Mouse (Mus musculus) lung, embryonic 14.5 days (tissue): Measurements from ENCODE around the gene Tbx4. TPM values are rescaled to one million over a fixed set of nuclear protein-coding genes. Genes with fewer than 3 reads are reported as not detected.

ENCODE experiments used
- ATAC-seq: fragments of 200-750 bp; cut with Nextera tagmentation; 2 replicates; pipeline ENCODE4 v1.8.0; 2017; ENCODE audit warnings: mild to moderate bottlenecking, moderate TSS enrichment, moderate library complexity; ENCODE audit not compliant: insufficient read depth
- DNase-seq: peaks from one replicate; pipeline ENCODE4 v3.0.0-alpha.2; 2015
- H3K27ac ChIP-seq: fragments of 300-500 bp; sonication (generic); 2 replicates; pipeline ENCODE4 v1.5.1; 2014; ENCODE audit warnings: low read depth, mild to moderate bottlenecking, moderate library complexity
- H3K27me3 ChIP-seq: fragments of 300-500 bp; sonication (generic); 2 replicates; pipeline ENCODE4 v1.6.1; 2014; ENCODE audit warnings: low read length, control low read depth; ENCODE audit not compliant: insufficient read depth
- H3K36me3 ChIP-seq: fragments of 300-500 bp; sonication (generic); 2 replicates; pipeline ENCODE4 v1.6.1; 2014; ENCODE audit warnings: control low read depth; ENCODE audit not compliant: insufficient read depth
- H3K4me1 ChIP-seq: fragments of 300-500 bp; sonication (generic); 2 replicates; pipeline ENCODE4 v1.6.1; 2014; ENCODE audit warnings: antibody characterized with exemption, control low read depth; ENCODE audit not compliant: insufficient read depth
- H3K4me2 ChIP-seq: fragments of 300-500 bp; sonication (generic); 2 replicates; pipeline ENCODE4 v1.6.1; 2014; ENCODE audit warnings: mild to moderate bottlenecking
- H3K4me3 ChIP-seq: fragments of 300-500 bp; sonication (generic); 2 replicates; pipeline ENCODE4 v1.5.1; 2014; ENCODE audit warnings: low read depth, low read length
- H3K9ac ChIP-seq: fragments of 300-500 bp; sonication (generic); 2 replicates; pipeline ENCODE4 v1.6.1; 2014
- H3K9me3 ChIP-seq: fragments of 300-500 bp; sonication (generic); 2 replicates; pipeline ENCODE4 v1.6.1; 2016; ENCODE audit warnings: low read depth, low read length, control low read depth
- CTCF ChIP-seq: IDR thresholded peaks from 2 replicates; pipeline ENCODE4 v1.5.1; 2016; ENCODE audit warnings: antibody characterized with exemption, low read depth
- WGBS: fragments of 180-500 bp; shearing (Covaris S2); extraction: QIAGEN DNeasy Blood & Tissue Kit; methylation state at CpG from one replicate; pipeline ENCODE4 v1.1.7; 2014; 5-methylcytosine and 5-hydroxymethylcytosine counted together
- polyA plus RNA-seq: library from polyadenylated mRNA; unstranded; fragments of >200 nt; fragmentation: Nextera tagmentation; extraction: Ambion mirVana; gene quantifications from 2 replicates; pipeline ENCODE4 v1.2.1, GENCODE M21; 2014

The Tbx4 gene
- polyA plus RNA-seq, 1 experiment from 2014 or later: 73.4 TPM

- Histone ChIP-seq H3K4me2 (no peak overlapping the region), H3K27me3 (no peaks in the 10 kb centered on the region), H3K9ac (no peak overlapping the region), H3K4me3 (no peak overlapping the region), H3K36me3 (no peaks in the 10 kb centered on the region), H3K27ac (no peak overlapping the region), H3K4me1 (no peaks in the 10 kb centered on the region), H3K9me3 (no peaks in the 10 kb centered on the region)
- 74% methylated on average over 4 of the region's 4 CpGs for WGBS
- no peak for TF ChIP-seq CTCF
- ATAC-seq (no peak), DNase-seq (no peak)
Measured at GRCm38 (mm10) chr11:85952538-85952937, 66.3 kb downstream of the Tbx4 start.

- no peak for TF ChIP-seq CTCF
- Histone ChIP-seq H3K27me3 (no peaks in the 10 kb centered on the region), H3K4me1 (no peaks in the 10 kb centered on the region), H3K9me3 (no peaks in the 10 kb centered on the region), H3K9ac (no peak overlapping the region), H3K27ac (no peak overlapping the region), H3K36me3 (no peaks in the 10 kb centered on the region), H3K4me2 (peak overlapping the region; percentile 13; the same call in 1 of the 2 replicates), H3K4me3 (no peak overlapping the region)
- peak; percentile 58 for DNase-seq
- ATAC-seq: no peak
- 17% methylated on average over 12 of the region's 12 CpGs for WGBS
Measured at GRCm38 (mm10) chr11:85955611-85956010, 69.4 kb downstream of the Tbx4 start.

- no peak overlapping the region for H3K4me2 ChIP-seq
- H3K9me3 ChIP-seq: no peaks in the 10 kb centered on the region
- no peaks in the 10 kb centered on the region for H3K36me3 ChIP-seq
- no peak overlapping the region for H3K9ac ChIP-seq
- H3K27ac ChIP-seq: no peak overlapping the region
- H3K27me3 ChIP-seq: no peaks in the 10 kb centered on the region
- no peak for DNase-seq
- H3K4me1 ChIP-seq: no peaks in the 10 kb centered on the region; the same call in 1 of the 2 replicates
- 51% methylated on average over 10 of the region's 10 CpGs for whole genome bisulfite sequencing
- TF ChIP-seq CTCF: no peak
- ATAC-seq: no peak
- no peak overlapping the region for H3K4me3 ChIP-seq
Measured at GRCm38 (mm10) chr11:85956422-85956821, 70.2 kb downstream of the Tbx4 start.

- no peak for DNase-seq
- H3K9ac ChIP-seq: no peak overlapping the region
- no peaks in the 10 kb centered on the region for H3K9me3 ChIP-seq
- no peaks in the 10 kb centered on the region for H3K36me3 ChIP-seq
- no peaks in the 10 kb centered on the region; the same call in 1 of the 2 replicates for H3K4me1 ChIP-seq
- no peak overlapping the region for H3K4me2 ChIP-seq
- H3K27ac ChIP-seq: no peak overlapping the region
- no peak for ATAC-seq
- no peak for TF ChIP-seq CTCF
- 86% methylated on average over 6 of the region's 6 CpGs for WGBS
- H3K27me3 ChIP-seq: no peaks in the 10 kb centered on the region
- no peak overlapping the region for H3K4me3 ChIP-seq
Measured at GRCm38 (mm10) chr11:85956950-85957778, 70.9 kb downstream of the Tbx4 start.

- no peak overlapping the region for H3K4me3 ChIP-seq
- no peaks in the 10 kb centered on the region for H3K27me3 ChIP-seq
- no peak for DNase-seq
- H3K36me3 ChIP-seq: no peaks in the 10 kb centered on the region
- no peaks in the 10 kb centered on the region for H3K9me3 ChIP-seq
- no peak for ATAC-seq
- no peak overlapping the region for H3K4me2 ChIP-seq
- H3K27ac ChIP-seq: no peak overlapping the region
- H3K9ac ChIP-seq: no peak overlapping the region
- H3K4me1 ChIP-seq: no peaks in the 10 kb centered on the region; the same call in 1 of the 2 replicates
- no peak for TF ChIP-seq CTCF
- WGBS: 75% methylated on average over 5 of the region's 5 CpGs
Measured at GRCm38 (mm10) chr11:85959837-85960236, 73.6 kb downstream of the Tbx4 start.

GRCm38 (mm10) chr11:85960273-85960672, 74.1 kb downstream of the Tbx4 start:
- no peak for TF ChIP-seq CTCF
- DNase-seq (peak; percentile 27), ATAC-seq (no peak)
- Histone ChIP-seq H3K9ac (no peak overlapping the region), H3K4me3 (no peak overlapping the region), H3K27ac (no peak overlapping the region), H3K4me1 (no peaks in the 10 kb centered on the region; the same call in 1 of the 2 replicates), H3K9me3 (no peaks in the 10 kb centered on the region), H3K4me2 (no peak overlapping the region), H3K27me3 (no peaks in the 10 kb centered on the region), H3K36me3 (no peaks in the 10 kb centered on the region)
- WGBS: 52% methylated on average over 6 of the region's 6 CpGs

- Histone ChIP-seq H3K4me2 (no peak overlapping the region), H3K27me3 (no peaks in the 10 kb centered on the region), H3K9ac (no peak overlapping the region), H3K9me3 (no peaks in the 10 kb centered on the region), H3K36me3 (no peaks in the 10 kb centered on the region), H3K4me1 (no peaks in the 10 kb centered on the region; the same call in 1 of the 2 replicates), H3K27ac (no peak overlapping the region), H3K4me3 (no peak overlapping the region)
- TF ChIP-seq CTCF: no peak
- DNase-seq (no peak), ATAC-seq (no peak)
- WGBS: 46% methylated on average over 9 of the region's 9 CpGs
Measured at GRCm38 (mm10) chr11:85961498-85961897, 75.3 kb downstream of the Tbx4 start.

Other genes starting within 250 kb of the Tbx4 start
- 61.4 and 67.5 TPM in 2 replicates for gene Tbx2, start 53.9 kb upstream of the Tbx4 start, polyA plus RNA-seq
- gene Gm11444, start 36.1 kb upstream of the Tbx4 start, polyA plus RNA-seq: not detected in 2 replicates